Mouse (Mus musculus): ENCODE measurements around the gene Gm6793. TPM values are rescaled to one million over a fixed set of nuclear protein-coding genes. Genes with fewer than 3 reads are reported as not detected.

The Gm6793 gene
- polyA plus RNA-seq (2016; fragmentation: Nextera tagmentation; extraction: Ambion mirVana) = not detected in 2 replicates

DNA sequence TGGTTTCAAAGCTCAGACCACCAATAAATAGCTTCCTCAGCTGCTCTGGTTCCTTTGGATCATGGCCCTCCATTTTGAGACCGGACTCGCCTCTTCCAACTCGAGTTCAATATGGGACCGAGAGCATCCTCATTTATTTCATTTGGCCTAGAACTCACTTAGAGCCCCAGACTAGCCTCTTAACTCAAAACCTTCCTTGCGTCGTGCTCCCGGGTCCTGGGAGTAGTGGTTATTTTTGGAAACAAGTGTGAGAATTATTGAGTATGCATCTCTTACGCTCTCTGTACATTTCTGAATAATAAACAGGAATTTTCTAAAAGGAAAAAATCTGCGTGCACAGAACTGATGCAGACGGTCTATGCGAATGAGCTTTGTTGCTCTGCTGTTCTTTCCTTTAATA, at the start of gene Gm6793:
TSS of gene Gm6793 (minus strand) at position 101 of the 400 bp plus-strand sequence.
- Histone ChIP-seq H3K4me3 (no peak within 1 kb of the TSS), H3K27ac (no peak within 1 kb of the TSS), H3K9me3 (replicated peaks) (no peaks in the 10 kb centered on the region), H3K27me3 (replicated peaks) (no peaks in the 10 kb centered on the region), H3K9ac (no peak within 1 kb of the TSS), H3K36me3 (peaks cover 47% of the 10 kb centered on the region), H3K4me2 (no peak within 1 kb of the TSS), H3K4me1 (peaks cover 20% of the 10 kb centered on the region)
- ATAC-seq = no peak
- 90% methylated on average over 11 of the region's 11 CpGs for WGBS (ENCODE audit: insufficient replicate concordance)

DNA sequence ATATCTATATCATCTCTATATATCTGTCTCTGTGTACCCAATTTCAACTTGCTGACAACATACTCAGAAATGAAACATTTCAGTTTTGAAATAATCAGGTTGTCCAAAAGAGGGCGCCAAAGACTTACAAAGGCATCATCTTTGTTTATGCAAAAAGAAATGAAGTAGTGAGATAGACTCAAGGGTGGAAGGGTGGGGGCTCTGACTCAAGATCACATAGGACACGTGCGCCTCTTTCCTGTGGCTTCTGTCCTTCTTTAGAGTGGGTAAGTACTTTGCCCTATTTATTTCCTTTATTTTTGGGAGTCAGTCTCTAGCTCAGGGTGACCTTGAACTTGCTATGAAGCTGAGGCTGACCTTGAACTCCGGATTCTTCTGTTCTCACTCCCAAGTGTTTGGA, 46.5 kb upstream of the Gm6793 start:
- H3K4me2 ChIP-seq = no peak overlapping the region
- 27% methylated on average over 4 of the region's 4 CpGs for WGBS (ENCODE audit: insufficient replicate concordance)
- no peaks in the 10 kb centered on the region for H3K36me3 ChIP-seq
- H3K4me1 ChIP-seq = no peaks in the 10 kb centered on the region
- no peak for ATAC-seq
- H3K9ac ChIP-seq = no peak overlapping the region
- no peaks in the 10 kb centered on the region for H3K27me3 ChIP-seq (replicated peaks)
- H3K9me3 ChIP-seq (replicated peaks) = 0 out of 2 replicates have a peak, but pooled peaks cover 4% of the 10 kb centered on the region
- no peak overlapping the region for H3K27ac ChIP-seq
- no peak overlapping the region for H3K4me3 ChIP-seq

DNA sequence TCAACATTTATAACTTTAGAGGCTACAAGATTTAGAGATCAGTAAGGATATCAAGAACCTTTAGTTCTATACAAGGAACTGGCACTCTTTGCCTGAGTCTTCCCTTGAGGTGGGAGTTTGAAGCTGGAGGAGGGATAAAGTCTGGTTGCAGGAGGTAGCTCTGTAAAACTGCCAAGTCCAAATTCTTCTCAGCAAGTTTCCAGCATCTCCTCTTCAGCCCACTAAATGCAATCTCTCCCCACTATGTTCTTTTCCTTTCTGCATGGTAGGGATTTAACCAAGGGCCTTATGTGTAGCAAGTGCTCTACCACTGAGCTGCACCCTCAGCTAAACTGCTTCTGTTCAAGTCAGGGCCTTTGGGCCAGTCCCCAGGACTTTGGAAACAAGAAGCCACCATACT, 39.6 kb upstream of the Gm6793 start:
- Histone ChIP-seq H3K4me3 (no peak overlapping the region), H3K27me3 (replicated peaks) (no peaks in the 10 kb centered on the region), H3K4me2 (no peak overlapping the region), H3K36me3 (no peaks in the 10 kb centered on the region), H3K9ac (no peak overlapping the region), H3K9me3 (replicated peaks) (no peaks in the 10 kb centered on the region), H3K4me1 (no peaks in the 10 kb centered on the region), H3K27ac (no peak overlapping the region)
- ATAC-seq = no peak

DNA sequence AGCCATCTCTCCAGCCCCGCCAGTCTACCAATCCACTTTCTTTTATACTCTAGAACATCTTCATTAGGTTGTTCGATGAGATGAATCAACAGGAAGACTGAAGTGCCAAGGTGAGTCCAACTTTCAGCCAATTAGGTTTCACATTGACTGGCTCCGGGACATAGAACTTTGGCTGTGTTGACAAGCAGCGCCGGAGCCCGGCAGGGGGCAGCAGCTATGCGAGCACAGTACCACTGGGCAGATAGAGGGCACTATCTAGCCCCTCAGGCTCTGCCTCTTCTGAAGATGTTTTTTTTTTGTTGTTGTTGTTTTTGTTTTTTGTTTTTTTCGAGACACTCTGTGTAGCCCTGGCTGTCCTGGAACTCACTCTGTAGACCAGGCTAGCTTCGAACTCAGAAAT, 36.7 kb upstream of the Gm6793 start:
- Histone ChIP-seq H3K27me3 (replicated peaks) (no peaks in the 10 kb centered on the region), H3K4me2 (no peak overlapping the region), H3K4me1 (no peaks in the 10 kb centered on the region), H3K4me3 (no peak overlapping the region), H3K9me3 (replicated peaks) (no peaks in the 10 kb centered on the region), H3K27ac (no peak overlapping the region), H3K9ac (no peak overlapping the region), H3K36me3 (no peaks in the 10 kb centered on the region)
- no peak for ATAC-seq
- WGBS (ENCODE audit: insufficient replicate concordance) = 58% methylated on average over 9 of the region's 9 CpGs

DNA sequence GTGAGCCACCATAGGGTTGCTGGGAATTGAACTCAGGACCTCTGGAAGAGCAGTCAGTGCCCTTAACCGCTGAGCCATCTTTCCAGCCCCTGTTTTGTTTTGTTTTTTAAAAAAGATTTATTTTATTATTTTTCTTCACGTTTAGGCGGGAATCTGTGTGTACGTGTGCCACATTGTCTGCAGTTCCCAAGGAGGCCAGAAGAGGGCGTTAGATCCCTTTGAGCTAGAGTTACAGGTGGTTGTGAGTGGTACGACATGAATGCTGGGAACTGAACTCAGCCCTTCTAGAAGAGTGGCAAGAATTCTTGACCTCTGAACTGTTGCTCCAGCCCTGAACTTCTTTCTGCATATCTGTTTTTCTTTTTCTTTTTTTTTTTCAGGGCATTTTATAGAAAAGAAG, 35.1 kb upstream of the Gm6793 start:
- Histone ChIP-seq H3K4me3 (no peak overlapping the region), H3K9ac (no peak overlapping the region), H3K4me1 (no peaks in the 10 kb centered on the region), H3K4me2 (no peak overlapping the region), H3K9me3 (replicated peaks) (no peaks in the 10 kb centered on the region), H3K27ac (no peak overlapping the region), H3K36me3 (no peaks in the 10 kb centered on the region), H3K27me3 (replicated peaks) (no peaks in the 10 kb centered on the region)
- no peak for ATAC-seq
- 68% methylated on average over 6 of the region's 6 CpGs for WGBS (ENCODE audit: insufficient replicate concordance)

DNA sequence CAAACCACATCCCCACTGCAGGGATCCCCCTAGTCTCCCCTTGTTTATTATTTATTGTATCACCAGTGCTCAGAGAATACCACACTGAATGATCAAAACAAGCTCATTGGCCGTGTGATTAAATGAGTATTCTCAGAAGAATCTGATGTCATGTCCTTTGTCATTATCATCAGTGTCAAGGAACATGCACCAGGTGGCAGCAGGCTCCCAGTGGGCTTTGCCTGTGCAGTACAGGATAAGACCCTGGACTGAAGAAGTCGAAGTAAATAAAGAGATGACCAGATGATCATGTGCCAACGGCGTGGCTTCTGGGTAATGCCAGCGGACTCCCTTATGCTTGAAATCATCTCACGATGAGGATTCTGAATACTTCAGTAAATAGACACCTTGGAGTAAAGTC, 33.5 kb upstream of the Gm6793 start:
- 59% methylated on average over 6 of the region's 6 CpGs for WGBS (ENCODE audit: insufficient replicate concordance)
- H3K27me3 ChIP-seq (replicated peaks) = no peaks in the 10 kb centered on the region
- no peak overlapping the region for H3K4me2 ChIP-seq
- H3K4me1 ChIP-seq = no peaks in the 10 kb centered on the region
- H3K9ac ChIP-seq = no peak overlapping the region
- no peak for ATAC-seq
- no peak overlapping the region for H3K4me3 ChIP-seq
- no peaks in the 10 kb centered on the region for H3K9me3 ChIP-seq (replicated peaks)
- no peaks in the 10 kb centered on the region for H3K36me3 ChIP-seq
- no peak overlapping the region for H3K27ac ChIP-seq

DNA sequence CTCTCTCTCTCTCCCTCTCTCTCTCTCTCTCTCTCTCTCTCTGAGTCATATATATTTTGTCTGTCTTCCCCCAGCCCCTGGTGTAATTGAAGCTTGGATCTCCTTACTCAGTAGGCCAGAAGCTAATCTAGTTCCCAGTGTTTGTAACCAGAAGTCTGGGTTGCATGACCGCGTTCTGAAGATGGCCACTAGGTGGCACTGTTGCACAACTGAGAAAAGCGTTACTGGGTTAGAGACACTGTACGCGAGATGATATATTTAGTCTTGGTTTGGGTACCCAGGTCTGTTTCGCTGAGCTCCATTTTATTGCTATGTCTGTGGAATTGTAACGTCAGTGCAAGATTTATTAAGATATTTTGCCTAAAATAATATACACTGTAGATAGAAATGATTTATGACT, 31.1 kb upstream of the Gm6793 start:
- Histone ChIP-seq H3K4me3 (no peak overlapping the region), H3K4me2 (no peak overlapping the region), H3K4me1 (no peaks in the 10 kb centered on the region), H3K36me3 (no peaks in the 10 kb centered on the region), H3K27me3 (replicated peaks) (no peaks in the 10 kb centered on the region), H3K9me3 (replicated peaks) (no peaks in the 10 kb centered on the region), H3K27ac (no peak overlapping the region), H3K9ac (no peak overlapping the region)
- ATAC-seq = no peak
- 4% methylated on average over 7 of the region's 7 CpGs for WGBS (ENCODE audit: insufficient replicate concordance)

DNA sequence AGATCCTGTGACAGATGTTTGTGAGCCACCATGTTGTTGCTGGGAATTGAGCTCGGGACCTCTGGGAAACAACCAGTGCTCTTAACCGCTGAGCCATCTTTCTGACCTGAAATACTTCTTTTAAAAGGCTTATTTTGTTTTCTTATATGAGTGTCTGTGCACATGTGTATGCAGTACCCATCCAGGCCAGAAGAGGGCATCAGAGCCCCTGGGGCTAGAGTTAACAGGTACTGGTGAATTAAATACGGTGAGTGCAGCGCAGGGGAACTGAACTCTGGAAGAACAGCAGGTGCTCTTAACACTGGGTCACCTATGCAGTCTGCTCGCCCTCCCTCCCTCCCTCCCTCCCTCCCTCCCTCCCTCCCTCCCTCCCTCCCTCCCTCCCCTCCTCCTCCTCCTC, 30.3 kb upstream of the Gm6793 start:
- H3K4me3 ChIP-seq = no peak overlapping the region
- H3K27me3 ChIP-seq (replicated peaks) = no peaks in the 10 kb centered on the region
- no peaks in the 10 kb centered on the region for H3K36me3 ChIP-seq
- H3K27ac ChIP-seq = no peak overlapping the region
- H3K9me3 ChIP-seq (replicated peaks) = no peaks in the 10 kb centered on the region
- H3K9ac ChIP-seq = no peak overlapping the region
- WGBS (ENCODE audit: insufficient replicate concordance) = 54% methylated on average over 4 of the region's 5 CpGs
- H3K4me1 ChIP-seq = no peaks in the 10 kb centered on the region
- no peak for ATAC-seq
- H3K4me2 ChIP-seq = no peak overlapping the region

DNA sequence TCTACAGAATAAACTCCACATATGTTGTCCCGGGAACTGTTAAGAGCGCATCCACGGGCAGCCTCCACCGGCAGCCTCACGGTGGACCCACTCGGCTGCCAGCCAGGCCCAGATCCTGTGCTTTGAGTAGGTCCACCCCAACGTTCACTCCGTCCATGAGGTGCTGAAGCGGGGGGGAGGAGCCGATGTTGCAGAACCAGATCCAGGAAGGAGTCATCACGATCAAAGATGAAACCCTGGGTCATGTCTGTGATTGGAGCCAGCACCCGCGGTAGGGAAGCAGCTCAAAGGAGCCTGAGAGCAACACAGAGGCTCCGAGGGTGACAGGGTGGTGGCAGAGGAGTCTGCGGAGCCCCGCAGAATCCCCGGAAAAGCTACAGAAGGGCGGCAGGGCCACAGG, 22.7 kb upstream of the Gm6793 start:
- Histone ChIP-seq H3K4me3 (no peak overlapping the region), H3K27me3 (replicated peaks) (no peaks in the 10 kb centered on the region), H3K27ac (no peak overlapping the region), H3K9me3 (replicated peaks) (no peaks in the 10 kb centered on the region), H3K36me3 (no peaks in the 10 kb centered on the region), H3K4me1 (no peaks in the 10 kb centered on the region), H3K9ac (no peak overlapping the region), H3K4me2 (no peak overlapping the region)
- no peak for ATAC-seq
- 69% methylated on average over 18 of the region's 18 CpGs for WGBS (ENCODE audit: insufficient replicate concordance)

DNA sequence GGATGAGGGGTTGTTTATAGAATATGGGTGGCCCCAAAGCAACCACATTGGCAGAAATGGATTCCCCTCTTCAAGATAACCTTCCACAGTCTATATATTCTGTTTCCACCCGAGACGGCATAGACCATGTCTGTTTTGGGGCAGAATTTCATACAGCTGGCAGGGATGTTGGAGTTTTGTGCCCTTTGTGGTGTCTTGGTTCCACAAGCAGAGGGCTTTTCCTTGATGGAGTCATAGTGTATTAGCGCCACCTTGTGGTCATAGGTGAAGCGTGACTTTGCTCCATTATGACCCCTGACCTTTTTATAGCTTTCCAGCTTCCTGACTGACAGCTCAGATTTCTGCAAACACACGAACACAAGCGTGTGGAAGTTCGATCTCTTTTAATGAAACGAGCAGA, 19.8 kb upstream of the Gm6793 start:
- Histone ChIP-seq H3K9ac (no peak overlapping the region), H3K4me3 (no peak overlapping the region), H3K9me3 (replicated peaks) (no peaks in the 10 kb centered on the region), H3K36me3 (no peaks in the 10 kb centered on the region), H3K4me2 (no peak overlapping the region), H3K27ac (no peak overlapping the region), H3K27me3 (replicated peaks) (no peaks in the 10 kb centered on the region), H3K4me1 (0 out of 2 replicates have a peak, but pooled peaks cover 5% of the 10 kb centered on the region)
- WGBS (ENCODE audit: insufficient replicate concordance) = 4% methylated on average over 8 of the region's 8 CpGs
- no peak for ATAC-seq

DNA sequence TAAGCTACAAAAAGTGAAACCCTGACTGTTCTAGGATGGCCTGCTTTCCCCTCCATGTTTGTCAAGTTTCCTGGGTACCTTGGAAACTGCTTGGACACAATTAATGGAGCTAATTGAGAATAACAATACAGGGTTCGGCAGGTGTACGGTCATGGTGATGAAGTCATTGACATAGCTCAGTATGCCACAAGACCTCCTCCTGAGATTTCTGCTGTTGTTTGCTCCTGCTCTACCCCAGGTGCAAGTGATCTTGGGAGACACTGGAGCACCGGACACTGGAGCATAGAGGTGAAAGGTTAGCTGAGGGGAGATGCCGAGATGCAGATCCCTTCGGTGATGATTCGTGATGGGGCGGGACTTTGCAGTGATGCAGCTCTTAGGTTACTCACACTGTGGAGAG, 18.2 kb upstream of the Gm6793 start:
- no peak for ATAC-seq
- Histone ChIP-seq H3K4me2 (no peak overlapping the region), H3K27ac (no peak overlapping the region), H3K27me3 (replicated peaks) (no peaks in the 10 kb centered on the region), H3K36me3 (no peaks in the 10 kb centered on the region), H3K9me3 (replicated peaks) (no peaks in the 10 kb centered on the region), H3K4me3 (no peak overlapping the region), H3K4me1 (0 out of 2 replicates have a peak, but pooled peaks cover 5% of the 10 kb centered on the region), H3K9ac (no peak overlapping the region)
- WGBS (ENCODE audit: insufficient replicate concordance) = 68% methylated on average over 7 of the region's 7 CpGs

DNA sequence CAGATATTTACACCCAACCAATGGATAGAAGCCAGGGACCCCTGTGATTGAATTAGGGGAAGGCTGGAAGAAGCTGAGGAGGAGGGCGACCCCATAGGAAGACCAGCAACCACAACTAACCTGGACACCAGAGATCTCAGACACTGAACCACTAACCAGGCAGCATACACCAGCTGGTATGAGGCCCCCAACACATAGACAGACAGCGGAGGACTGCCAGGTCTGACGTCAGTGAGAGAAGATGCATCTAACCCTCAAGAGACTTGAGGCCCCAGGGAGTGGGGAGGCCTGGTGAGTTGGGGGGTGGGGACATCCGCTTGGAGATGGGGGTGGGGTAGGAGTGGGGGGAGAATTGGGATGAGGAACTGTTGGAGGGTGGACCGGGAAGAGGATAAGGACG, 15.8 kb upstream of the Gm6793 start:
- Histone ChIP-seq H3K4me1 (0 out of 2 replicates have a peak, but pooled peaks cover 8% of the 10 kb centered on the region), H3K9ac (no peak overlapping the region), H3K36me3 (no peaks in the 10 kb centered on the region), H3K4me2 (no peak overlapping the region), H3K9me3 (replicated peaks) (no peaks in the 10 kb centered on the region), H3K27me3 (replicated peaks) (no peaks in the 10 kb centered on the region), H3K4me3 (no peak overlapping the region), H3K27ac (no peak overlapping the region)
- no peak for ATAC-seq
- 53% methylated on average over 6 of the region's 6 CpGs for WGBS (ENCODE audit: insufficient replicate concordance)

DNA sequence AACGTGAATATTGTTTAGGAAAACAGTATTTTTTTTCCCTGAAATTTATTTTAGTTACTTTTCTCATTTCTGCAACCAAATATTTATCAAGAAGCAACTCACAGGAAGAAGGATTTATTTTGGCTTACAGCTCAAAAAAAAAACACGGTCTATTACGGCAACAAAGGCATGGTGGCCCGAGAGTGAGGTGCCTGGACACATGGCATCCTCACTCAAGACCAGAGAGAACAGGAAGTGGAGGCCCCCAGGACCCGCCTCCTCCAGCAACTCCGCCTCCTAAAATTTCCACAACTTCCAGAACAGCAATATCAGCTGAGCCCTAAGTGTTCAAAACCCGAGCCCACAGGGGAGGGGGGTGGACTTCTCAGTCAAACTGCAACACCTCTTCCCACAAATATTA, 14.6 kb upstream of the Gm6793 start:
- Histone ChIP-seq H3K4me1 (0 out of 2 replicates have a peak, but pooled peaks cover 8% of the 10 kb centered on the region), H3K4me2 (no peak overlapping the region)

More for the DNA sequence above, 14.6 kb upstream of the Gm6793 start:
- ATAC-seq = no peak
- H3K4me3 ChIP-seq = no peak overlapping the region
- H3K9ac ChIP-seq = no peak overlapping the region
- H3K36me3 ChIP-seq = no peaks in the 10 kb centered on the region
- H3K27ac ChIP-seq = no peak overlapping the region
- H3K9me3 ChIP-seq (replicated peaks) = no peaks in the 10 kb centered on the region
- WGBS (ENCODE audit: insufficient replicate concordance) = 58% methylated on average over 7 of the region's 7 CpGs
- H3K27me3 ChIP-seq (replicated peaks) = no peaks in the 10 kb centered on the region
